Mouse (Mus musculus): Measurements from ENCODE around the gene Qrfpr.

GRCm38 (mm10) chr3:36171348-36171747 lies 50.8 kb downstream of the Qrfpr start:
- TF ChIP-seq CTCF (IDR thresholded peaks at IDR 0.05; ENCODE audit: control insufficient read depth, insufficient read depth, low read length), result no peak
- TF ChIP-seq POLR2A (IDR thresholded peaks at IDR 0.05; ENCODE audit: borderline replicate concordance, control insufficient read depth, low read depth, low read length), result no peak
